Mouse (Mus musculus) forebrain, postnatal 0 days (tissue): Measurements from ENCODE around the gene Fkbp1b. TPM values are rescaled to one million over a fixed set of nuclear protein-coding genes. Genes with fewer than 3 reads are reported as not detected.
A peak's percentile ranks its signal among the peaks of the same experiment; 100 is the strongest.
"Not testable (repeated sequence)": the region's sequence is repeated elsewhere in the genome, so short reads cannot be mapped to it uniquely, and the experiment has no call there.

Experiments used
- ATAC-seq: fragments of 200-750 bp; cut with Nextera tagmentation; 2 replicates; pipeline ENCODE4 v1.8.0; 2017; ENCODE audit warnings: mild to moderate bottlenecking, moderate library complexity
- DNase-seq: peaks from one replicate; pipeline ENCODE4 v3.0.0-alpha.2; 2015
- H3K27ac ChIP-seq: fragments of 300-500 bp; sonication (generic); 2 replicates; pipeline ENCODE4 v1.5.1; 2014; ENCODE audit warnings: low read depth, mild to moderate bottlenecking, antibody characterized with exemption, low read length, moderate library complexity, mixed read lengths
- H3K27me3 ChIP-seq: fragments of 300-500 bp; sonication (generic); 2 replicates; pipeline ENCODE4 v1.6.1; 2014; ENCODE audit warnings: mild to moderate bottlenecking, low read length, mixed read lengths; ENCODE audit not compliant: insufficient read depth
- H3K36me3 ChIP-seq: fragments of 300-500 bp; sonication (generic); 2 replicates; pipeline ENCODE4 v1.6.1; 2014; ENCODE audit warnings: mild to moderate bottlenecking, moderate library complexity; ENCODE audit not compliant: insufficient read depth
- H3K4me1 ChIP-seq: fragments of 300-500 bp; sonication (generic); 2 replicates; pipeline ENCODE4 v1.6.1; 2014; ENCODE audit warnings: antibody characterized with exemption; ENCODE audit not compliant: insufficient read depth
- H3K4me2 ChIP-seq: fragments of 300-500 bp; sonication (generic); 2 replicates; pipeline ENCODE4 v1.6.1; 2014; ENCODE audit warnings: low read depth, mild to moderate bottlenecking, moderate library complexity
- H3K4me3 ChIP-seq: fragments of 300-500 bp; sonication (generic); 2 replicates; pipeline ENCODE4 v1.5.1; 2014; ENCODE audit warnings: low read depth, low read length, mixed read lengths
- H3K9ac ChIP-seq: fragments of 300-500 bp; sonication (generic); 2 replicates; pipeline ENCODE4 v1.6.1; 2014; ENCODE audit warnings: mild to moderate bottlenecking
- H3K9me3 ChIP-seq: fragments of 300-500 bp; sonication (generic); 2 replicates; pipeline ENCODE4 v1.6.1; 2016; ENCODE audit warnings: low read length
- CTCF ChIP-seq: sonication (generic); IDR thresholded peaks from 2 replicates; pipeline ENCODE4 v1.5.1; 2016; ENCODE audit warnings: antibody characterized with exemption, control low read depth, low read depth
- WGBS: fragments of 180-500 bp; shearing (Covaris S2); extraction: QIAGEN DNeasy Blood & Tissue Kit; methylation state at CpG from one replicate; pipeline ENCODE4 v1.1.7; 2014; 5-methylcytosine and 5-hydroxymethylcytosine counted together
- polyA plus RNA-seq: library from polyadenylated mRNA; unstranded; fragments of >200 nt; fragmentation: Nextera tagmentation; extraction: Ambion mirVana; gene quantifications from 2 replicates; pipeline ENCODE4 v1.2.1, GENCODE M21; 2015
- total RNA-seq: library from RNA; depleted of rRNA; stranded (reverse); fragments of >200 nt; gene quantifications from 2 replicates; pipeline ENCODE4 v1.2.3, GENCODE M21; 2014; rRNA removed

Gene Fkbp1b
- total RNA-seq (51.7 and 122 TPM in 2 replicates), polyA plus RNA-seq (65.5 and 67.9 TPM in 2 replicates)

DNA sequence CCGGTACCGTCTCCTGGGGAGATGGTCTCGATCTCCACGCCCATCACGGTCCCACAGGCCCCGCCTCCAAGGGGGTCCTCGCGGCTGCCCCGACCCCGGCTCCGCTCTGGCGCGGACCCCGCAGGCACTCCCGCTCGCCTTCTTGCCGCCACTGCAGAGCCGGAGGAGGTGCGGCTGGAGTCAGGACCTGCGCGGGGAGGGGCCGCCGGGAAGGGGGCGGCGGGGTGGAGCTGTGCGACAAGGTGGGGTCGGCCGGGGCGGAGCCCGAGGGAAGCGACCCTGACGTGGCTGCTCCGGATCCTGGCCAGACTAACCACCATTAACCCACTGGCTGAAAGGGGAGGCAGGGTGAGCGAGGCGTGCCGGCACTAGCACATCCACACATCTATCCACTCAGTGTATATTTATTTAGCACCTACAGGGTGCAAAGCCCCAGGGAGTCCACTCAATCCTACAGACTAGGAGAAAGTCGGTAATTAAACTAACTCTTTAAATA, at the start of gene Fkbp1b:
Gene Fkbp1b (minus strand): TSS at position 200 of the 496 bp plus-strand sequence.
- H3K9me3 ChIP-seq = no peaks in the 10 kb centered on the region
- DNase-seq (peak; percentile 45), ATAC-seq (peak; percentile 46)
- H3K9ac ChIP-seq = peak within 1 kb of the TSS; percentile 68
- WGBS = 2% methylated on average over 31 of the region's 37 CpGs
- no peaks in the 10 kb centered on the region for H3K4me1 ChIP-seq
- no peak for TF ChIP-seq CTCF
- H3K36me3 ChIP-seq = no peaks in the 10 kb centered on the region
- peak within 1 kb of the TSS; percentile 79 for H3K4me3 ChIP-seq
- no peak within 1 kb of the TSS for H3K27ac ChIP-seq
- H3K4me2 ChIP-seq = peak within 1 kb of the TSS; percentile 91
- no peaks in the 10 kb centered on the region for H3K27me3 ChIP-seq

DNA sequence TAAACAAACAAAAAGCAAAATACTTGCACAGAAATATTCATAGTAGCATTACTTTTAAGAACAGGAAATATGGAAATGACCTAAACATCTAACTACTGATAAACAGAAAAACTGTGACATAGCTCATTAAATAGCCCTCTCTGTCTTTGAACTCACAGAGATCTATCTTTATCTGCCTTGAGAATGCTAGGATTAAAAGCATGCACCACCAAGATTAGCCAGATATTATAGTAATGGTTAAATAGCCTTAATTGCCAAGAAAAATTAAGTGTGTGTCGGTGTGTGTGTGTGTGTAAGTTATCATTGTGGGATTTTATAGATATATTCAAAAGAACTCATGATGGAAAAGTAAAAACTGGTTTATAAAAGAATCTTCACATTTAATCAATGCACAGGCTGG, 48.5 kb upstream of the Fkbp1b start:
- no peaks in the 10 kb centered on the region for H3K4me1 ChIP-seq
- H3K4me2 ChIP-seq = no peak overlapping the region
- H3K4me3 ChIP-seq = no peak overlapping the region
- H3K9me3 ChIP-seq = no peaks in the 10 kb centered on the region
- ATAC-seq (no peak), DNase-seq (no peak)
- no peak overlapping the region for H3K9ac ChIP-seq
- no peak for TF ChIP-seq CTCF
- no peaks in the 10 kb centered on the region for H3K27me3 ChIP-seq
- WGBS = 93% methylated on average over 1 of the region's 1 CpGs
- no peak overlapping the region for H3K27ac ChIP-seq
- peaks cover 10% of the 10 kb centered on the region; the same call in 1 of the 2 replicates for H3K36me3 ChIP-seq

DNA sequence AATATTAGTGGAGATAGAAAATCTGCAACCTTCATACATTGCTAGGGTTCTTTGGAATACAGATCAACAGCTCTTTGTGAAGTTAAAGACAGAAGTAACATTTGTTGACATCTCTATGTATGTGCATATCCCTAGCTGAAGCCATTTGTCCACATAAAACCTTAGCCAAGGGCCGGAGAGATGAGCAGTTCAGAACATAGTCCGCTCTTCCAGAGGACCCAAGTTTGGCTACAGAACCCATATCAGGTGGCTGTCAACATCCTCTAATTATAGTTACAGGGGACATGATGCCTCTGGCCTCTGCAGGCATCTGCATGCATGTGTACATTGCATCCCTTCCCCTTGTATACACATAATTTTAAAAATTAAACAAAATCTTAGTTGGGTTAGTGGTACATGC, 47.9 kb upstream of the Fkbp1b start:
- H3K36me3 ChIP-seq = peaks cover 12% of the 10 kb centered on the region; the same call in 1 of the 2 replicates
- H3K27me3 ChIP-seq = no peaks in the 10 kb centered on the region
- H3K9ac ChIP-seq = no peak overlapping the region
- no peaks in the 10 kb centered on the region for H3K4me1 ChIP-seq
- H3K27ac ChIP-seq = no peak overlapping the region
- TF ChIP-seq CTCF = no peak
- H3K4me2 ChIP-seq = no peak overlapping the region
- WGBS = 93% methylated on average over 2 of the region's 2 CpGs
- no peak for ATAC-seq
- H3K9me3 ChIP-seq = no peaks in the 10 kb centered on the region
- H3K4me3 ChIP-seq = no peak overlapping the region
- DNase-seq = no peak

DNA sequence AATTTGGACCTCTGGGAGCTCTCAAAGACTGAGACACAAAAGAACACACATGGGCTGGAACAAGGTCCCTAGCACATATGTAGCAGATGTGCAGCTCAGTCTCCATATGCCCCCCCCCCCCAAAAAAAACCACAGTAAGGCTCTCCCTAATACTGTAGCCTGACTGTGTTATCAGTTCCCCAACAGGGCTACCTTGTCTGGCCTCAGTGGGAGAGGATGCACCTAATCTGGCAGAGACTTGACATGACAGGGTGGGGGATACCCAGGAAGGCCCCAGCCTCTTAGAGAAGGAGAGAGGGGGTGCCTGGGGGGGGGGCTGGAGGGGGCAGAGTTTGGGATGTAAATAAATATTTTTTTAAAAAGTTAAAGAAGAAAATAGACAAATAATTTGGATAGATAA, 47.3 kb upstream of the Fkbp1b start:
- H3K27me3 ChIP-seq = no peaks in the 10 kb centered on the region
- no peak overlapping the region for H3K27ac ChIP-seq
- no peak for DNase-seq
- H3K9me3 ChIP-seq = no peaks in the 10 kb centered on the region
- no peak overlapping the region for H3K4me3 ChIP-seq
- ATAC-seq = no peak
- H3K4me2 ChIP-seq = no peak overlapping the region
- H3K36me3 ChIP-seq = peaks cover 14% of the 10 kb centered on the region; the same call in 1 of the 2 replicates
- H3K4me1 ChIP-seq = no peaks in the 10 kb centered on the region
- no peak overlapping the region for H3K9ac ChIP-seq
- no peak for TF ChIP-seq CTCF

DNA sequence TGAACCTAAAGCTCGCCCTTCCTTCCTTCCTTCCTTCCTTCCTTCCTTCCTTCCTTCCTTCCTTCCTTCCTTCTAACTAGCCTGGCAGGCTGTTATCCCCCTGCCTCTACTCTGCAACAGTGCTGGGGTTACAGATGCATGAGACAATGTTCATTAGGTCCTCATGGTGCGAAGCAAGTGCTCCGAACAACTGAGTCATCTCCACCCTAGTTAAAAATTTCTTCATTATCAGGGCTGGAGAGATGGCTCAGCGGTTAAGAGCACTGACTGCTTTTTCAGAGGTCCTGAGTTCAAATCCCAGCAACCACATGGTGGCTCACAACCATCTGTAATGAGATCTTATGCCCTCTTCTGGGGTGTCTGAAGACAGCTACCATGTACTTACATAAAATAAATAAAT, 45.2 kb upstream of the Fkbp1b start:
- H3K4me1 ChIP-seq, H3K9ac ChIP-seq, H3K4me3 ChIP-seq, H3K4me2 ChIP-seq, DNase-seq, ATAC-seq, H3K27ac ChIP-seq, H3K9me3 ChIP-seq, H3K27me3 ChIP-seq: not testable (repeated sequence)
- WGBS = 96% methylated on average over 4 of the region's 4 CpGs
- H3K36me3 ChIP-seq = peaks cover 22% of the 10 kb centered on the region

DNA sequence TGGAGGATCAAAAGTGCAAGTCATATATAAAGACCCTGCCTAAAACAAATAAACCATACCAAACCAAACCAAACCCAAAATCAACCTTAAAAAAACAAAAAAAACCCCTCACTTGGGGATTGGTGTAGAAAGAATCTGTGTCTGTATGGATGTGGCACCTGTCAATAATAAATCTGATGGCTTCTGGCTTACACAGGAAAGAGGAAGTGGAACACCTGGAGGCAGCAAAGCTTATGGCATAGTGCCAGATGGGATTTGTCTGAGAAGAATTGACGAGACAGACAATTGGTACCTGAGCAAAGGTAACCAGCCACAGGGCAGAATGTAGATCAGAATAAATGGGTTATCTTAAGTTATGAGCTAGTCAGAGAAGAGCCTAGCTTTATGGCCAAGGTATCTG, 43.7 kb upstream of the Fkbp1b start:
- WGBS = 56% methylated on average over 1 of the region's 1 CpGs

DNA sequence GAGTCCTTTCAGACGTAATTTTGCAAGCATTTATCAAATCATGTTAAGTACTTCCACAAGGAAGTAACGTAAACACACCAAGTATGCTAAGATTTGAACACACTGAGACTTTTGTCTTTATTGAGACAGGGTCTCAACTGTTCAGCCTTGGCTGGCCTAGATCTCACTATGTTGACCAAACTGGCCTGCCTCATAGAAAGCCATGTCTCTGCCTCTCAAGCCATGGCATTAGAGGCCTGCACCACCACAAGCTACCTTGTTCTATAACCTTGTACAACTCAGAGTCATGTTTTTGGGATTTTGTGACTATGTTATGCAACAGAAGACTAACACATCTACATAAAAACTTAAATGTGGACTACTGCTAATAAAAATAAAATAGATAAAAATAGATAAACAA, 40.7 kb upstream of the Fkbp1b start:
- Histone ChIP-seq H3K36me3 (peaks cover 34% of the 10 kb centered on the region), H3K4me2 (no peak overlapping the region), H3K27ac (no peak overlapping the region), H3K9ac (no peak overlapping the region), H3K9me3 (no peaks in the 10 kb centered on the region), H3K4me3 (no peak overlapping the region), H3K27me3 (no peaks in the 10 kb centered on the region), H3K4me1 (no peaks in the 10 kb centered on the region)
- DNase-seq (no peak), ATAC-seq (no peak)
- TF ChIP-seq CTCF = no peak
- WGBS = 95% methylated on average over 2 of the region's 2 CpGs

More for the DNA sequence above, 43.7 kb upstream of the Fkbp1b start:
- Histone ChIP-seq H3K36me3 (peaks cover 26% of the 10 kb centered on the region), H3K4me1 (no peaks in the 10 kb centered on the region), H3K9ac (no peak overlapping the region), H3K27me3 (no peaks in the 10 kb centered on the region), H3K4me3 (no peak overlapping the region), H3K27ac (no peak overlapping the region), H3K9me3 (no peaks in the 10 kb centered on the region), H3K4me2 (no peak overlapping the region)
- ATAC-seq = no peak
- no peak for DNase-seq
- no peak for TF ChIP-seq CTCF
